Mouse (Mus musculus) lung, adult 18-20 months (tissue): ENCODE results near the gene Olfr1239.

Experiments used
- DNase-seq, 2 experiments: peaks; one replicate each; pipeline ENCODE4 v3.0.0; 2022; ENCODE audit warnings: mixed read lengths in 2 of 2

Olfr1239 gene

GRCm38 (mm10) chr2:89420307-89420706 lies at the start of gene Olfr1239:
Gene Olfr1239 (minus strand): TSS chr2:89420407.
- no peak for DNase-seq

- no peak for DNase-seq
Measured at GRCm38 (mm10) chr2:89442900-89443299, 22.7 kb upstream of the Olfr1239 start, which contains the start of gene Olfr1240. Gene Olfr1240 (minus strand): TSS chr2:89443000.

- DNase-seq: no peak
Measured at GRCm38 (mm10) chr2:89414557-89414956, 5.7 kb downstream of the Olfr1239 start.

- DNase-seq: no peak
Measured at GRCm38 (mm10) chr2:89409576-89409975, 10.6 kb downstream of the Olfr1239 start, which contains the start of gene Olfr1238. Gene Olfr1238 (minus strand): TSS chr2:89409676.

- no peak for DNase-seq
Measured at GRCm38 (mm10) chr2:89400882-89401281, 19.3 kb downstream of the Olfr1239 start.
